Mouse (Mus musculus): ENCODE data around the gene Rai14.

Rai14 gene

DNA sequence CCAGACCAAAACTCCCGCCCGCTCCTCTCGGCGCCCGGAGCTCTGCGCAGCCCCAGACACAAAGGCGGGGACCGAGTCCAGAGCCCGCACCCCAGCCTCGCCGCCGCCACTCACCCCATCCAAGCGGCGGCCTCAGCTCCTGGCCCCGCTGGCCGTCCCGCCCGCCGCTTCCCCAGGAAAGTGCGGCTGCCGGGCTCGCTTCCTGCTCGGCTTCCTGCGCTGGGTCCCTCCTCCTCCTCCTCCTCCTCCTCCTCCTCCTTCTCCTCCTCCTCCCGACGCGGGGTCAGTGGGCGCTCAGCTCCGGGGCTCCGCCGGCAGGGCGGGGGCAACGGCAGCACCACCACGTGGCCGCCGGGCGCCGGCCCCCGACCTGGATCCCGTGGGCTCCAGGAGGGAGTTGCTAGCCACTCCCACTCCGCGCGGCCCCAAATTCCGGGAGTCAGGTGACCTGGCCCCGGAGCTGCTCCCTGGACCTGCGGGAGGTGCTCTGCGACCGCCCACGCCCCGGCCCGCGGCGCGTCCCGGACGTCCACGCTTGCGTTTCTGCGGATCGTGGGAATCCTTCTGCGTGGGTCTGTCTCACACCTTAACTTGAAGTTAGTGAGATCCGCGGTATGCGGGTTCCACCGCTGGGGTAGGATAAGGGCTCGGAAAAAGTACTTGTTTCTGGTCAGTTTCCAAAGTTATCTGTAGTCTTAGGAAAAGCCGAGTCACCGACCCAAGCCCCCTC, at the start of gene Rai14:
Gene Rai14 (minus strand): TSS at position 216 of the 730 bp plus-strand sequence.
- DNase-seq (ENCODE audit: low spot score in 2 of 2) = peak in 1 of 2 experiments; percentile 4

DNA sequence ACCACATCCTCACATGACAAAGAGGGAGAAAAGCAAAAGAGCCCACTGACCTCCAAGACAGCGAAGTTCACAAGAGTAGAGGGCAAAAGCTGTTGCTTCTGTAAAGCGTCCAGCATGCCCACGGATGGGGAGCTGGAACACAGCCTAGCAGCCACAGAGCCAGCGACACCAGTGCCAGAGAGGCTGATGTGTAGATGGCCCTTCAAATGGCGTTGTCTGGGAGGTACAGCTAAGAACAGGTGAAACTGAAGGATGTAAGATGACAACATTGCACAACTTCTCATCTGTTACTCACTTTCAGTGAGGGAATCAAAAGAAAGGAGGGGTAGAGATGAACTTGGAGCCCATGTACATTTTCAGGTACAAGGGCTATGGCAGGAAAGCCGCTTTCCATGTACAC, 47.0 kb upstream of the Rai14 start:
- DNase-seq (ENCODE audit: low spot score in 2 of 2) = no peak

DNA sequence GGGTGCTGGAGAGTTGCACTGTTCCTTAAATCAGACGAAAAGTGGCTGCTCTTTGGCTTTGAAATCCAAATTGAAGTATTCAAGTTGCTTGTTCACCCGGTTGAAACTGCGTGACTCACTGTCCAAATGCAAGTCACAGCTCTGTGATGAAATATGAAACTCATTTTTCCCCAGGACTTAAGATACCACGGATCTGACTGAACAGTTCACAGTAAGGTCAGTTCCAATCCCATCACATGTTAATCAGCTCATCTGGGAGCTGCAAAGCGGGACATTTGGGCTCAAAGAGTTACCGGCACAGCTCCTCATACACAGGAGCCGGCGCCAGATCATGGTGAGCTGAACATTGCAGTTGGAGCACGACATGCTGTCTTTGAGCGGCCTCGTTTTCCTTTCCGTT, 45.6 kb upstream of the Rai14 start:
- DNase-seq (ENCODE audit: low spot score in 2 of 2) = no peak

DNA sequence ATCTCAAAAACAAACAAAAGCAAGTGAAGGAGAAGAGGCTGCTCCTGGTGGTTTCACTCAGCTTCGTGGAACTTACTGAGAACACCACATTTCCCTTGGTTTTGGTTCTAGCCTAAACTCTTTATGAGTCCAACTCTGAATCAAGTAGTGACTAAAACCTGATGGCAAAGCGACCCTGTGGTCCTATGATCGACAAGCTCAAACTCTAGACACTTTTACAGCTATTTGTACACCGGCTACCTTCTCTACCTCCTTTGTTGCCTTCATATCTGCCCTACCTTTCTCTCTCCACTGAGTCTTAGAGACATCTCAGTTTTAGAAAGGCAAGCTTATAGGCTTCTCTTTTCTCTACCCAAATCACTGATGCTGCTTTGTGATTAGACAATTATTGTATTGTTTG, 45.0 kb upstream of the Rai14 start:
- no peak for DNase-seq (ENCODE audit: low spot score in 2 of 2)

DNA sequence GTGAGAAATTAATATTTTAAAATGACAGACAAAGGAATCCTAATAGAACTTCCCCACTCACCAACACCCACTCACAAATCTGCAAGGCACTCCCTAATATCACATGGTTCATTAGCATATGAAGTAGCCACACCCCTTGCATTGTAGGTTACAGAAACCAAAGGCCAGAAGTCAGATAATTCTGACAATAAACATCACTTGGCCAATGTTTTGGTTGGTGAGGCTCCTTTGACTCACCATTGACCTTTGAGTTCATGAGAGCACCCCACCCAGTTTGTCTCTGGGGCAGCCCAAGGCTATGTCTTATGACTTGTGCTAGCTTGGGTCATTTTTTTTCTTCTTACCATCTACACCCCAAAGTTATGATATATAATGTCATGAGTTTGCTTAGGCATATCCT, 44.4 kb upstream of the Rai14 start:
- no peak for DNase-seq (ENCODE audit: low spot score in 2 of 2)

DNA sequence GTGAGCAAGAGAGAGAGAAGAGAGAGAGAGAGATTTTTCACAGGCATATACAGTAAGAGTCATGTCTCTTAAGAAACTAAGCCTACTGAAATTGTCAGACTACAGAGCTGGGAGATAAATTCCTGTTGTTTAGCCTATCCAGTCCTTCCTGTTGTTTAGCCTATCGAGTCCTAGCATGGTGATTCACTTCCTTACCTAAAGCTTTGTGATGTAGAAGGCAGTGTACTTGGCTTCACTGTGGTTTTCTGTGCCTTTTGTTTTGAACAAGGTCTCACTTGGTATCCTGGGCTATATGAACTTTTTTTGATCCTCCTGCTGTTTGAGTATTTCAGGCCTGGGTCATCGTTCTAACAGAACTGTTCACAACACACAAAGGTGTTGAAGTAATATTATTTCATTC, 36.7 kb upstream of the Rai14 start:
- no peak for DNase-seq (ENCODE audit: low spot score in 2 of 2)

DNA sequence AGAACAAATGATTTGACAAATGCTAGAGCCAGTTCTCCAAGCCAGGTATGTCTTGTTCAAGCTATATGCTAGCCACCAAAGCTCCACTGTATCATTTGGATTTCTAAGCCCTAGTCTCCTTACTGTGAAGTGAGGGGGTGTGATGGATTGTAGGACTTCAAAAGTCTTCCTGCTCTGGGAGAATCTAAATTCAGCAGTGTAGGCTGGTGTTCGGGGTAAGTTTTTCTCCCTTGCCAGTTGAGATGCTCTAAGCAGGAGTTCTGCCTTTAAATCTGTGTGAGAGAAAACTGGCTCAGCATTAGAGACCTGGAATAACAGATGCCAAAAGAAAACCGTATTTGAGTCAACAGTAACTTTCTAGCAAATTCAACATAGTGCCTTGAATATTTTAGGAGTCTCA, 35.9 kb upstream of the Rai14 start:
- DNase-seq (ENCODE audit: low spot score in 2 of 2) = no peak

DNA sequence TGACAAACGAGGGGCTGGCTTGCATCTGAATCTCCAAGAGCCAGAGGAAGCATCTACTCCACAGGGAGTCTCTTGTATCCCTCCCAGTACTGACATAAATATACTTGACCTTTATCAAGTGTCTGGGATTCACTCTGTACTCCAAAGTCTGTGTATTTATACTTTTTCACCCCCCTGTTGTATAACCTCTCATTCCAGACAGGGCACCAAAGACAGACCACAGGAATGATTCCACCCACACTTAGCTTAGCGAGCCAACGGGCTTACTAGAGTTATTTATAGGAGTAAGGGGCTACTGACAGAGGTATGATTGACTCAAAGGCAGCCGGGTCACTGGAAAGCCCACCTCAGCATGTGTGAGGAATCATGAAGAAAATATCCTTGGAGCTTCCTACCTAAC, 35.3 kb upstream of the Rai14 start:
- DNase-seq (ENCODE audit: low spot score in 2 of 2) = no peak

DNA sequence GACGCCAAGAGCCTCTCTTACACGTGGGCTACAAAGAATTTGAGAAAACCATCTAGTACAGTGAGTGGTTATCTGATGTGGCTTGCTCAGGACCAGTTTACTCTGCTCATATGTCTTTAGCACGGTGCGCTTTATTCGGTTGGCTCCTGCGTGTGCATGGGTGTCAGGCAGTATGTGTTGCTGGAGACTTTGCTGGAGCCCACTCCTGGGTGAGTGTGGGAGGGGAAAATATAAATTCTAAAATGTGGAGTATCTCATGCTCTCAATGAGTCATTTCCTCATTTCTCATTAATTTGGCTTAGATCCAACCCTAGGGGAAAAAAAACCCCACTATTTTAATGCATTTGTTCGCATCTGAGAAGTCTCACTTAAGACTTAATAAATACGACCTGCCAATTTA, 33.2 kb upstream of the Rai14 start:
- DNase-seq (ENCODE audit: low spot score in 2 of 2) = no peak

DNA sequence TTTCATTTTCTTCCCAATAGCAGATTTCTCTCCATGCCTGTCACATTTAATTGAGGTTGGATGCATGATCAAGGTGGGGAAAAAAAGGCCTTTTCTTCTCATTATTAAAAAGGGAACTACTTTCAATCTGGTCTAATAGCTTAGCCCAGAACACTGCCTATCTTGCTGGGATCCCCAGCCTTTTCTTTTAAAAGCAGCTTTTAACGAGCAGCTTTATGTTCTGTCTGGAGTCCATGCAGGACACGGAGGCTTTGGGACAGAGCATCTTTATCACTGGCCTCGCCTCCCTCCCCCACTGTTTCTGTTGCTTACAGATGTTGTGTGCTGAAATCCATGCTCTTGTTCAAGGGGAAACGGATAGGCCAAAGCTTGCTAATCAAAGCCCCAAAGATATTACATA, 32.8 kb upstream of the Rai14 start:
- DNase-seq (ENCODE audit: low spot score in 2 of 2) = no peak

DNA sequence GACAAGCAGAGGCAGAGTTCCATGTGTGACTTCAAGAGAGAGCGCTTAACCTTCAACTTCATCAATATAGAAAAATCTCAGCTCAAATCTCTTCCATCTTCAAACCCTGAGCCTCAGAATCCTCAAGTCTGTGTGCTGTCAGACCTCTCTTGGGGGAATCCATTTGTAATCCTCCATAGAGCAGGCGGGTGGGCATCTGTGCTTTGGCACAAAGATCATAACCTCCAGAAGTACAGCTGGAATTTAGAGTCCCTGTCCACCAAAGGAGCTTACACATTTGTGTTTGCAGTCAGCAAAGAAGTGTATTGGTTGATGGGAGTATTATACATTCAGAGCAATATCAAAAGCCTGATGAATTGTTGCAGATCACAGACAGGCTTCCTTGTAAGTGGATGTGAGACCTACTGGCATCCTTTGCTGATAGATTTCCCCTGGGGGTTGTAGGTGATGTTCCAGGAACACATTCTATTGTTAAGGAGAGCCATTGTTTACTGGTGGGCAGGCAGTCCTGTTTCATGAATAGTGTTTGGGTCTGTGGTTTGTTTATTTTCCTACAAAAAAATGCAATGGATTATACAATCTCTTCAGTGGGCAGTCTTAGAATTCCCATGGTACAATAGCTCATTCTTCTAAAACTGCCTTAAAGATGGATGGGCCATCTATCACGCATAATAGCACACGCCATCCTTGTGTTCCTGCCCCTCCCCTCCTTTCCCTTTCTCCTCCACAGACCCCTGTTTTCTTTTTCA, 32.1 kb upstream of the Rai14 start:
- DNase-seq (ENCODE audit: low spot score in 2 of 2) = no peak

DNA sequence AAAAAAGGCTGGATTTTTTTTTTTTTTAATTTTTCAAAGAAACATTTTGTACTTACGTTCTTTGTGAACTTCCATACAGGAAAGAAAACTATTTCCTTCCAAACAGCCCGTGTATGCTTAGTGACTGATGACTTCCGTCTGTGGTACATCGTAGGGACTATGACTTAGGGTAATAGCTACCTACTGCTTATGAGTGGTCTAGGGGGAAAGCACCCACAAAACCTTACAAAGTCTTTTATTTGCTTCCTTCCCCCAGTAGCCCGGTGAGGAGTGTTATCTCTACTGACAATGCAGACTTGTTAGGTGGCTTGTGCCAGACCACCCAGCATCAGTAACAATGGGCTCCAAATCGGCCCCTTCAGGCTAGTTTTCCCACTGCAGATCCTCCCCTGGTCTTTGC, 28.0 kb upstream of the Rai14 start:
- DNase-seq (ENCODE audit: low spot score in 2 of 2) = no peak

DNA sequence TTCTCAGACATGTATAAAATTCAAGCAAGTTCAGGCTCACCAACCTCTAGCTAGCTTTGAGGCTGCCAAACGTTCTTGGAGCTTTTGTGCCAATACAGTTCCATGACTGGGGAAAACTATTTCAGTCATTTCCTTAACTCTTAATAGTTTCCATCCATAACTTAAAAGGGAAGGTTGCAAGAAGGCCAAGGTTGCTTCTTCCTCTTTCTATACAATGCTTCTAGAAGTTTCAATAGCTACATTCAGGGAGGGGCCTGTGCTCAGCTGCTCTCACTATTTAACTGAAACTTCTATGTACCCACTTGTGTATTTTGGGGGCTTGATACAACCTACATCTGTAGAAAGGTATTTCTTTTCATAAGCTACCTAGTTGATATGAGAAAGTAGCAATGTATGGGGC, 24.9 kb upstream of the Rai14 start:
- no peak for DNase-seq (ENCODE audit: low spot score in 2 of 2)

DNA sequence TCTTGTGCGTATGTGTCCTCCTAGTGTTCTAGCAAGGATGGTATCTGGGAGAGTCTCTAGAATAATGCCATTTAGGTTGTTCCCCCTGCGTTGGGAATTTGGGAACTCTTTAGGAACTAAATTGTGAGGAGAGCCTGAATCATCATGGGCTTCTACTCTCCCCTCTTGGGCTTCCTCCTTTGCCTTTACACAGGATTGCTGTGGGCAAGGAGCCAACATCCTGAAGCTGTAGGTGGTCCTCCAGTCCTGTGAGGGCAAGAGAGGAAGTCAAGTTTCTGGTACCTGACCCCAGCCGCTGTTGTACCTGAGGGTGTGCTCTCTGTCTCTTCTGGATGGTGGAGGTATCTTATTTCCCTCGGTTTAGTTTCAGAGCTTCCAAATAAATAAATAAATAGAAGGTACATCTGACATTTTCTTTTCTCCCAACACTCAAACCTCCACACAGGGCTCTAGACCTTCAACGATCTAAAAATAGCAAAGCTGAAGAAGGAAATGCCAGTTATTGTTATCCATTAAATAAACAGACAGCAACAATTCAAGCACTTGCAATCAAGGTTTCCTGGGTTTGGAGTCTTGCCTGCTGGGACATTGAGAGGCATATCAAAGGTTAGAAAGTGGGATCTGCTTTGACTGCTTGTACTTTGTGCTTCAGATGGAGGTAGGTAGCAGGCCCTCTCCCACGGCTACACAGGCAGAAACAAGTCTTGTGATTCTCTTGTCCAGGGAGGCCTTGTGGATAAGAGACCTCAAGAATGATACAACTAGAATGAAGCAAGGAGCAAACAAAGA, 24.1 kb upstream of the Rai14 start:
- no peak for DNase-seq (ENCODE audit: low spot score in 2 of 2)

DNA sequence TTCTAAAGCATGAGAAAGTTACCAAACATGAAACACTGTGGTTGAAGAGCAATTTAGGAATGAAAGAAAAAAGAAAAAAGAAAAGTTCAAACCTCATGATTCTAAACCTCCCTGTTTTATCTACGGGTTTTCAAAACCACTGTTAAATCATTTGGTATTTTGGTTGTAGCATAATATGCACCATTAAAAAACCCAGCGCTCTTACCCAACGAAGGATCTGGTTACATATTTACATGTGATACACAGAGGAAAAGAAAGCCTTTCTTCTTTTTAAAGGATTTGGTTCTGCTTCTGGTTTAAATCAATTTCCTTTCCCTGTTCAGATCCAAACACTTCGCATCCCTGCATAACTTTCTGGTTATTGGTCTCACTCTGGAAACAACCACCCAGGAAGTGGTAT, 21.5 kb upstream of the Rai14 start:
- DNase-seq (ENCODE audit: low spot score in 2 of 2) = no peak

DNA sequence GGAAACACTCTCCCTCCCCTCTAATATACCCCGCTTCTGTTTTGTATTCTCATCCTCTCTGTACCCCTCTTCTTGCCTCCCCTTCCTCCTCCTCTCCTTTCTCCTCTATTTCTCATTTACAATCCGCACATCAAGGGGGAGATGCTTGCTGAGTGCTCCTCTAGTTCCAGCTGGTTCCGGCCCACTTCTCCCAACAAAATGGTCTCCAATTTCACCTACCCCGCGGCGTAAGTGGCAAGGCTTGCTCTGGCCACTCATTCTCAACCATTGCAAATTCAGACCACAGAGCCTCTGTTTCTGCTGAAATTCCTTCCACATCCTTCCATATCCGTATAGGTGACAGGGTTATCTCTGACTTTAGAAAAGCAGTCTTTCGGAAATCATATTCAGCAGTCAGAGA, 20.8 kb upstream of the Rai14 start:
- DNase-seq (ENCODE audit: low spot score in 2 of 2) = no peak

DNA sequence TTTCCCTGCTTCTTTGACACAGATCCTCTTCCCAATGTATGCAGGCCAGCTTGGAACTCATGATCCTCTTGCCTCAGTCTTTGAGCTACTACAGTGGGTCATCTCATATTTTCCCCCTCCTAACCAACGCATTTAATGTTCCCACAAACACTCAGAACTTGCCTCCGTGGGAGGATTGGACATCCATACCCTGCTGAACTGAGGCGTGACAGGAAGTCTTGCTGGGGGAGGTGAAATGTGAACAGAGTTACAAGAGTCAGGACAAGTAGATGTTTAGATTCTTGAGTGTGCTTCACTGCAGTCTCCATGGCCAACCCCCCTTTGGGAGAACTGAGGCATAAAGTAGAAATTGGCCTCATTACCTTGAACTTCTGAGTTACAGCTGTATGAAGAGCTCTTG, 17.0 kb upstream of the Rai14 start:
- no peak for DNase-seq (ENCODE audit: low spot score in 2 of 2)

DNA sequence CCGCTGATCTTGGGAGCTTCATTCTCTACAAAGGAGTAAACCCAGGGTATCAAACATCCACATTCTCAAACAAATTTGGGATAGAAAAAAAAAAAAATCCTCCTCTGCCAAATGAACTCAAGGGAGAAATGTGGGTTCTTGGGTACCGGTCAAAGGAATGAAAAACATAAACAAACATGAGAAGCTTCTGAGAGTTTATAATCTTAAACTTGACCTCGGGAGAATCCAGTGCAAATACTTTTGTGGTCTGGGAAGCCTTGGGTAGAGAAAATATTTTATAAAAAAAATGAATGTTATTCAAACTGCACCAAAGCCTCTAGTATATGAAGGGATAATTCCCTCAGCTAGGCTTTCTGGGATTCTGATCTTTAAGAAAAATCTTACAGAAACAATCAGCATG, 11.8 kb upstream of the Rai14 start:
- DNase-seq (ENCODE audit: low spot score in 2 of 2) = no peak

DNA sequence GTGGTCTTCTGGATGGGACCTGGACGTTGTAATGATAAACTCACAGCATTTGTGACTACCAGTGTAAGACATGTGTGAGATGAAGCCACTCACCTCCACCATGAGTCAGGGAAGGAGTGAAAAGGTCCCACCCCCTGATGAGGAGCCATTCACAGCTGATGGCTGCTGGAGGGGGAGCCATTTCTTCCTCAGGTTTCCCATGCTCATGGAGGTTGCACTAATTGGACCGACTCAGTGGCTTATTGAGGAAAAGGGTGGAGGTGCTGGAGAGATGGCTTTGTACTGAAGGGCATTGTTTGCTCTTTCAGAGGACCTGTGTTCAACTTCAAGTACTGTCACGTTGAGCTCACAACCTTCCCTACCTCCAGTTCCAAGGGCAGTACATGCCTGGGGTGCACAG, 10.4 kb upstream of the Rai14 start:
- DNase-seq (ENCODE audit: low spot score in 2 of 2) = no peak

DNA sequence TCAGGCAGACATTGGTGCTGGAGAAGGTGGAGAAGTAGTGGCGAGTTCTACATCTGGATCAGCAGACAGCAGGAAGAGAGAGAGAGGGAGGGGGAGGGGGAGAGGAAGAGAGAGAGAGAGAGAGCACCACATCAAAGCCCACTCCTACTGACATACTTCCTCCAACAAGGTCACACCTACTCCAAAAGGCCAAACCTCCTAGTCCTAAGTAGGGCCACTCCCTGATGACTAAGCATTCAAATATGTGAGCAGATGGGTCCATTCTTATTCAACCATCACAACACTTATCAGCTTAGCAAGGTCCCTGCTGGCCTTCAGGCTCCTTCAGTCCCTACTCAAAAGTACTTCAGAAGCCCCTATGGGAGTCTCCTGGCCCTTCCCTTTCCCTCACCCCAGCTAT, 9.1 kb upstream of the Rai14 start:
- DNase-seq (ENCODE audit: low spot score in 2 of 2) = no peak

DNA sequence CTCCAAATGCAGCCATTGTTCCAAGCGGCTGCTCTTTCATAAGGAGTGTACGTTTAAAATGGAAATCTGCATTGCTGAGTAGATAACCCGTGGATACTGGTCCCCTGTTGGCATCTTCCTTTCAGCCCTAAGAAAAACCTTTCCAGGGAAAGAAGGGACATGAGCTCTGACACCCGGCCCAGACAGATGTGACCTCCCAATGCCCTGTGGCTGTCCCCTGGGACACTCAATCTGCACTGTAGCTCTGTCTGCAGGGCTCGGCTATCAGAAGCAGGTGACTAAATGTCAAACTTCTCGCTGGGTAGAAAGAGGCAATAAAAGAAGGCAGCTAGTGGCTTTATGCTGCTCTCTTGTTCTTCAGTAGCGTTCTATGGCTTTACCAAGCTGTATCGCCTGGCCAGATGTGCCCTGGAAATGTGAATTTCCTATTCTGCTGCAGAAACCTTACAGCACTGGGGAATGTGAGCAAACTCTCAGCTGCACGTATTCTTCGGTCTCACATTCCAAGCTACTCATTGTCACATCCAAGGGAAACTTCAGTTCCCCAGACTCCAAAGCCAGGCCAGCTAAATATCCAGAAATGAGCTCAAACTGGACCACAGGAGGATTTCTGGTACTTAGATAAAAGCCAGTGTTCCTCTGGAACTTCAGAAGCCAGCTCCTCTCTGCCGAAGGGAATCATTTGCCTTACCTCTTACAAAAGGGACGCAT, 8.4 kb upstream of the Rai14 start:
- DNase-seq (ENCODE audit: low spot score in 2 of 2) = no peak

DNA sequence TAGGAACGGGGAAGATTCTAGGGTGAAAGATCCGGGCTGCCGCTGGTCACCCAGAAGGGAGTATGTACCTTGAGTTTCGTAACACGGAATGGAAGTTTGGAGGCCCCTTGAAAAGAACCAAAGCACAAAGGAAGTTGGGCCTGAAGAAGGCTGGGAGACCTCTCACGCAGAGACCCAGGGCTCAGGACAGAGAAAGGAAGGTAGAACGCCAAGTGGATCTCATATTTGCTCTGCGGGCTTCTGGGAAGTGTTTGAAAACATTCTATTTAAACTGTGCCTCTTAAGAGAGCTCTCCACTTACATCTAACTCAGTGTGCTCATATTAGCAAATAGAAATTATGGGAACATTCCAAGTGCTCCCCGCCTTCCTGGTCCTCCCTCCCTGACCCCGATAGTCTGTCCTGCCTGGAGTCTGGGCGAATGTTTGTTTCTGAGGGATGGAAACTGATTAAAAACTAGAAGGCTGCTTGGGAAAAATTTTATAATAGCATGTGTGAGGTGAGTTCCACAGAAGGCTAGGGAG, 6.9 kb upstream of the Rai14 start:
- no peak for DNase-seq (ENCODE audit: low spot score in 2 of 2)

All from thymus, postnatal 10 days (tissue).